In the genomic region with DNA sequence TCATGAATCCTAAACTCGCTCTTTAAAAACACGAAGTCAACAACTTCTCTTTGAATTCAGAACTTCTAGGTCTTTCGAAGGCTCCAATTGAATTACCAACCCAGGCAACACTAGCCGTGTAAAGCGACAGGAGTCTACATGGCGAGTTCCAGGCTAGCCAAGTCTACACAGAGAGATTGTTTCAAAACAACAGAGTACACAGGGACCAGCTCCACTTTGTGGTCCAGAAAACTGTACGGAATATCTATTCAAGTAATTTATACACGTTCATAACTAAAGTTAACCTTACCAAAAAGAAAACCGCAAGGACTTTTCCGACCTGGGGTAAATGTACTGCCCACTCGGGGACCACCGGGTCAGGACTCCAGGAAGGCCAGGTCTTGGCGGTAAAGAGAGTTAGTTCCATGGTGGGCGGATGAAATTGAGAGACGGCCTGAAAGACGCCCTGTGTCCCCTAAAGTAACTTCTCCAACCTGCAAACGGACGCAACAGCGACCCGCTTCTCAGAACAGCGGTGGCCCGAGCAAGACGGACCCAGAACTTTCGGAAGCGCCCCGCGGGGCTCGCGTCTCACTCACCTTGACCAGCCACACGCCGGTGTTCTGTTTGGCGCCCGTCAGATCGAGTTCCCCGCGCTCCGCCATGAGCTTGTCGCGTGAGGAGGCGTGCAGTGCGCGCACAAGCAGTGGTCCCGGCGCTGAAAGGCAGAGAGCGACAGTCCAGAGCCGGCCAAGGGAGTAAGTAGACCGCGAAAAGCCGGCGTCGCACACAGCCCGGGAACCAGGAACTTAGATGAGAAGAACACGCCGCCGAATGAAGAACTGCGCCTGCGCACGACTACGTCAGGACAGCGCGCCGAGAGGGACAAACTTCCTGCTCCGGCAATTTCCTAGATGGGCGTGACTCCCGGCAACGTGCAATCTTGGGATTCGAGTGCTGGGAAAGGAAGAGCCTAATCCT, we compare ENCODE assay signal across 8 mouse cellular contexts. TPM values are rescaled to one million over a fixed set of nuclear protein-coding genes. Genes with fewer than 3 reads are reported as not detected.
DNase-seq lines count a peak whose midpoint lies in the region; ATAC-seq lines count a peak whose summit lies in the region.

Gtf2f2 (minus strand) TSS at position 764 of the 960 bp plus-strand sequence.

- peak; percentile 91 for ATAC-seq in megakaryocyte progenitor cell, adult 5-6 weeks (replicated peaks; ENCODE audit: poor library complexity)

- peak; percentile 90 for DNase-seq in adipocyte (ENCODE audit: low spot score)
- DNase-seq in embryo, embryonic 10 days (ENCODE audit: low spot score), result peak; percentile 98
- peak; percentile 97 for DNase-seq in gastrocnemius, postnatal 10 days
- DNase-seq in induced T-regulatory cell, adult 2 months (ENCODE audit: low read depth), result peak; percentile 95
- peak; percentile 80 to 94 for DNase-seq in left cerebral cortex, adult 9 months (ENCODE audit: low spot score in 2 of 2)
- DNase-seq in right cerebral cortex, postnatal 14 days, result peak; percentile 94
- peak; percentile 93 to 96 for DNase-seq in urinary bladder, postnatal 36 days (ENCODE audit: low spot score in 2 of 2)

RNA-seq across cellular contexts. Expression of gene Gtf2f2, which starts in this region (rescaled TPM):
- total RNA-seq in gastrocnemius, postnatal 10 days (2021), result 10 to 100 TPM; 14.2 to 14.9 TPM
- 66.1 and 71.3 TPM in 2 replicates for total RNA-seq in megakaryocyte progenitor cell, adult 5-6 weeks (2015)
- total RNA-seq in megakaryocyte progenitor cell, adult 5-6 weeks (2017), result 76.0 and 91.5 TPM in 2 replicates

Comparison
In these comparisons a context has a peak if more than half of its experiments do, and no peak if none do; other contexts are left out.
1. Peak in every context shown above with its lines: DNase-seq and ATAC-seq.
2. RNA of gene Gtf2f2 (total RNA-seq): 66.1 to 91.5 TPM in megakaryocyte progenitor cell, adult 5-6 weeks; 14.2 to 14.9 TPM in gastrocnemius, postnatal 10 days; every median in the first group is over 4 times any median in the second.